In genomic region chr10:20073236-20073893, GRCm38 (mm10) we compare ENCODE assay signal across 8 mouse cellular contexts.
DNase-seq lines count a peak whose midpoint lies in the region; ATAC-seq and TF ChIP-seq lines count a peak whose summit lies in the region.

No protein-coding gene starts in this region.

- no peak overlapping the region for H3K4me3 ChIP-seq in MEL (ENCODE audit: control insufficient read depth in 1 of 2, insufficient read depth in 1 of 2, low read depth in 2 of 2, low read length in 2 of 2)
- no peak overlapping the region for H3K4me3 ChIP-seq in hindbrain, embryonic 14.5 days (replicated peaks; ENCODE audit: low read length)

- no peak for TF ChIP-seq EP300 in MEL (IDR thresholded peaks at IDR 0.05; ENCODE audit: low read depth in 1 of 2, low read length in 2 of 2)

- no peak overlapping the region for H3K4me2 ChIP-seq in hindbrain, embryonic 14.5 days (replicated peaks)

- peak; percentile 35 for DNase-seq in MEL (ENCODE audit: low read depth, low spot score)
- peak; percentile 84 to 87 for DNase-seq in cerebellum, adult 18-20 months
- DNase-seq in hindbrain, embryonic 14.5 days (ENCODE audit: low spot score) = peak; percentile 67
- DNase-seq in layer of hippocampus, postnatal 14 days (ENCODE audit: low spot score in 2 of 2) = peak; percentile 64 to 74
- peak; percentile 80 for DNase-seq in lung, postnatal 14 days
- DNase-seq in retina, embryonic 14.5 days (ENCODE audit: low spot score) = peak; percentile 80
- DNase-seq in thymus, postnatal 36 days = peak; percentile 82 to 87

- no peaks in the 10 kb centered on the region for H3K79me2 ChIP-seq in MEL (ENCODE audit: control insufficient read depth, insufficient read depth, low read length, poor library complexity)

- TF ChIP-seq POLR2A in MEL (IDR thresholded peaks at IDR 0.05; ENCODE audit: control insufficient read depth in 1 of 2, insufficient read depth in 1 of 2, low read depth in 1 of 2, low read length in 2 of 2, poor library complexity in 1 of 2) = no peak

- H3K27ac ChIP-seq in MEL (ENCODE audit: control insufficient read depth, low read depth, low read length) = no peak overlapping the region
- H3K27ac ChIP-seq in hindbrain, embryonic 14.5 days = no peak overlapping the region

- H3K36me3 ChIP-seq in MEL (ENCODE audit: control insufficient read depth in 1 of 2, insufficient read depth in 2 of 2, low read length in 2 of 2) = no peaks in the 10 kb centered on the region
- H3K36me3 ChIP-seq in hindbrain, embryonic 14.5 days (replicated peaks; ENCODE audit: control insufficient read depth, insufficient read depth) = no peaks in the 10 kb centered on the region

- 70% methylated on average over 7 of the region's 7 CpGs for WGBS in hindbrain, embryonic 14.5 days

- no peaks in the 10 kb centered on the region for H3K9me3 ChIP-seq in MEL (replicated peaks; ENCODE audit: insufficient read depth, low read length)
- no peaks in the 10 kb centered on the region for H3K9me3 ChIP-seq in hindbrain, embryonic 14.5 days (ENCODE audit: control insufficient read depth, low read length)

- ATAC-seq in frontal cortex, adult (ENCODE audit: low TSS enrichment) = peak; percentile 75
- peak; percentile 60; the same call in 1 of the 2 replicates for ATAC-seq in hindbrain, embryonic 14.5 days (ENCODE audit: low FRiP score)

- H3K4me1 ChIP-seq in MEL (ENCODE audit: control insufficient read depth in 1 of 2, insufficient read depth in 2 of 2, low read length in 2 of 2) = no peaks in the 10 kb centered on the region
- no peaks in the 10 kb centered on the region for H3K4me1 ChIP-seq in hindbrain, embryonic 14.5 days (replicated peaks; ENCODE audit: control insufficient read depth, insufficient read depth, low read length)

- peak; percentile 70 for TF ChIP-seq RAD21 in MEL (IDR thresholded peaks at IDR 0.05; ENCODE audit: low read depth, low read length)

- TF ChIP-seq CTCF in MEL (IDR thresholded peaks at IDR 0.05 in 2 of 3, conservative IDR thresholded peaks at IDR 0.05 in 1 of 3; ENCODE audit: control insufficient read depth in 1 of 3, insufficient read depth in 1 of 3, low read depth in 2 of 3, low read length in 3 of 3, poor library complexity in 1 of 3, severe bottlenecking in 1 of 3) = peak; percentile 69 to 73 (median 70)

- no peaks in the 10 kb centered on the region; a peak in 1 of 4 replicates for H3K27me3 ChIP-seq in MEL (ENCODE audit: control insufficient read depth in 1 of 2, insufficient read depth in 2 of 2, low read length in 2 of 2)
- no peaks in the 10 kb centered on the region for H3K27me3 ChIP-seq in hindbrain, embryonic 14.5 days (ENCODE audit: control insufficient read depth, insufficient read depth, low read length)

- no peak overlapping the region for H3K9ac ChIP-seq in MEL (ENCODE audit: control insufficient read depth, low read depth, low read length, poor library complexity, severe bottlenecking)
- H3K9ac ChIP-seq in hindbrain, embryonic 14.5 days = no peak overlapping the region

TF ChIP-seq in MEL, 35 proteins besides CTCF, POLR2A, EP300 and RAD21:
- TF ChIP-seq ZC3H11A (IDR thresholded peaks at IDR 0.05; ENCODE audit: low read depth, low read length) = peak; percentile 44
- TF ChIP-seq ZMIZ1 (IDR thresholded peaks at IDR 0.05; ENCODE audit: low read depth, low read length) = no peak
- peak; percentile 75 for TF ChIP-seq SMC3 (IDR thresholded peaks at IDR 0.05; ENCODE audit: low read depth, low read length)

Comparison
In these comparisons a context has a peak if more than half of its experiments do, and no peak if none do; other contexts are left out.
1. DNase-seq: peak in every context shown above with its lines; median percentile 86 in cerebellum, adult 18-20 months; 84 in thymus, postnatal 36 days; 80 in lung, postnatal 14 days; 80 in retina, embryonic 14.5 days; 69 in layer of hippocampus, postnatal 14 days; 67 in hindbrain, embryonic 14.5 days; 35 in MEL.